Mouse (Mus musculus) liver, postnatal 0 days (tissue): Measurements from ENCODE around the gene Fpgs. TPM values are rescaled to one million over a fixed set of nuclear protein-coding genes. Genes with fewer than 3 reads are reported as not detected.
A peak's percentile ranks its signal among the peaks of the same experiment; 100 is the strongest.

Experiments
- ATAC-seq: fragments of 200-750 bp; cut with Nextera tagmentation; 2 replicates; pipeline ENCODE4 v1.8.0; 2017; ENCODE audit warnings: mild to moderate bottlenecking, moderate library complexity
- DNase-seq: peaks from one replicate; pipeline ENCODE4 v3.0.0-alpha.2; 2016
- H3K27ac ChIP-seq: fragments of 300-500 bp; sonication (generic); 2 replicates; pipeline ENCODE4 v1.5.1; 2014; ENCODE audit warnings: antibody characterized with exemption, moderate library complexity, mild to moderate bottlenecking, low read depth
- H3K27me3 ChIP-seq: fragments of 300-500 bp; sonication (generic); 2 replicates; pipeline ENCODE4 v1.6.1; 2014; ENCODE audit warnings: low read length, control low read depth, mixed read lengths; ENCODE audit not compliant: insufficient read depth
- H3K36me3 ChIP-seq: fragments of 300-500 bp; sonication (generic); replicated peaks from 2 replicates; pipeline ENCODE4 v1.6.1; 2014; ENCODE audit warnings: mild to moderate bottlenecking, control low read depth, low read length, moderate library complexity, mixed read lengths; ENCODE audit not compliant: insufficient read depth
- H3K4me1 ChIP-seq: fragments of 300-500 bp; sonication (generic); 2 replicates; pipeline ENCODE4 v1.6.1; 2014; ENCODE audit warnings: antibody characterized with exemption, mild to moderate bottlenecking, control low read depth; ENCODE audit not compliant: insufficient read depth
- H3K4me2 ChIP-seq: fragments of 300-500 bp; sonication (generic); 2 replicates; pipeline ENCODE4 v1.6.1; 2014; ENCODE audit warnings: low read depth, mild to moderate bottlenecking, low read length, moderate library complexity, mixed read lengths
- H3K4me3 ChIP-seq: fragments of 300-500 bp; sonication (generic); 2 replicates; pipeline ENCODE4 v1.5.1; 2014; ENCODE audit warnings: low read depth, low read length
- H3K9ac ChIP-seq: fragments of 300-500 bp; sonication (generic); replicated peaks from 2 replicates; pipeline ENCODE4 v1.6.1; 2014; ENCODE audit warnings: mild to moderate bottlenecking, moderate library complexity
- H3K9me3 ChIP-seq: fragments of 300-500 bp; sonication (generic); 2 replicates; pipeline ENCODE4 v1.6.1; 2016; ENCODE audit warnings: mild to moderate bottlenecking, control low read depth, low read length, mixed read lengths
- CTCF ChIP-seq: sonication (generic); IDR thresholded peaks from 2 replicates; pipeline ENCODE4 v1.5.1; 2016; ENCODE audit warnings: antibody characterized with exemption, low read depth
- EP300 ChIP-seq: IDR thresholded peaks from 2 replicates; pipeline ENCODE4 v1.6.1; 2016; ENCODE audit warnings: antibody characterized with exemption, low read depth, mild to moderate bottlenecking
- WGBS: fragments of 180-500 bp; shearing (Covaris S2); extraction: QIAGEN DNeasy Blood & Tissue Kit; methylation state at CpG from one replicate; pipeline ENCODE4 v1.1.7; 2014; ENCODE audit not compliant: insufficient replicate concordance; 5-methylcytosine and 5-hydroxymethylcytosine counted together
- microRNA counts: library from miRNA; unstranded; fragments of <30 nt; microRNA quantifications from one replicate; lab custom pipeline; 2015
- microRNA-seq: library from miRNA; unstranded; fragments of <30 nt; microRNA quantifications from one replicate; pipeline ENCODE4, GENCODE M21; 2016
- polyA plus RNA-seq: library from polyadenylated mRNA; unstranded; fragments of >200 nt; fragmentation: Nextera tagmentation; extraction: Ambion mirVana; gene quantifications from 2 replicates; pipeline ENCODE4 v1.2.1, GENCODE M21; 2015

Fpgs gene
- polyA plus RNA-seq, 1 experiment from 2014 or later: 95.9 TPM

DNA sequence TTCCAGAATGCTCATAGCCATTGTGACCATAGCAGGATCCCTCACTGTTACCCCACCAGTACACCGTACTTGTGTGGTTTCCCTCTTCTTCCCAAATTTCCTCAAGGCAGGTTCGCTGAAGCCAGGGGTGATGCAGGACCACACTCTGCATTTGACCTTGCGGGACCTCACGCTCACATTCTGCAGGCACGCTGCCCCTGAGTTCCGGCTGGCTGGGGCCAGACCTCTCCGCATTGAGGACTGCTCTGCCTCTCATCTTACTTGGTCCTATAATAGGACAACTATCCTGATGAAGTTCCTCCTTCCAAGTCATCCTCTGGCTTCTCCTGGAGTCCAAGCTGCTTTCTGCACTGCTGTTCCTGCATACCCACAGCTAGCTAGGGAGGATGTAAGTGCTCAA lies 67.3 kb downstream of the Fpgs start:
- H3K9me3 ChIP-seq: no peaks in the 10 kb centered on the region
- no peaks in the 10 kb centered on the region for H3K27me3 ChIP-seq
- no peaks in the 10 kb centered on the region for H3K36me3 ChIP-seq
- no peak overlapping the region for H3K4me2 ChIP-seq
- H3K4me1 ChIP-seq: peaks cover 5% of the 10 kb centered on the region; the same call in 1 of the 2 replicates
- H3K9ac ChIP-seq: no peak overlapping the region
- H3K4me3 ChIP-seq: no peak overlapping the region
- DNase-seq: no peak
- TF ChIP-seq EP300: no peak
- no peak for TF ChIP-seq CTCF
- ATAC-seq: no peak
- H3K27ac ChIP-seq: 0 out of 2 replicates have a peak overlapping the region, but pooled peaks have one; percentile 75
- 81% methylated on average over 7 of the region's 7 CpGs for WGBS

DNA sequence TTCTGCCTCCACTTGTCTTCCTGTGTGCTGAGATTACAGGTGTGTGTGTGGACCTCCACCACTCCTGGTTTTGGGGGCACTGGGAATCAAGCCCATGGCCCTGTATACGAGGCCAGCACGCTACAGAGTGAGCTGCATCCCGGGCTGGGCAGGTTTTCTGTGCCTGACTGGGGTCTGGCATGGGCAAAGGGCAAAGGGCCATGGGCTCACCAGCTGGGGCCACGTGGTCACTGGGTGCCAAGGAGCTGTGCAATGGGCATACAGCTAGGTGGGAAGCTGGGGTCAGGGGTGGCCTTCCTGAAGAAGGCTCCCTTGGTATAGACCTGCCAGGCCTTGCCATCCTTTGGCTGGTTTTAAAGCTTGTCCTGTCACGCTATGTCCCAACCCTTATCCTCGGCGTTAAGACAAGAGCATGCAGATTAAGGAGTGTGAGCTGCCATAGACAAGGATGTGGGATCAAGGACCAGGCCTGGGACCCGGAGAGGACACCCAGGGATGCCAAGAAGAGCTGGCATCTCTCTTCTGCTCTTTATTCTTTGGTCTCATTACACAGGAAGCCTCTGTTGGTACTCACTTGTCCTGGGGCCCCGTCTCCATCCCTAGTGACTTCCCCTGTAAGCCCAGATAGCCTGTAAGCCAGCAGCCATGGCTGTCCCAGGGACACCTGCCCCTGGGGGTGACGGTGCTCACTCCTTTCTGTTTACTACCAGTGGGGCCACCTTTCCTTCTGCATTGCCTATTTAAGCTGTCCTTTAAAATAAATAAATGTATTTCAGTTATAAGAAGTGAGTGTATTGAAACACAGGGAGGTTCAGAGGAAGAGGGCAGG lies 69.5 kb downstream of the Fpgs start:
- Histone ChIP-seq H3K27me3 (no peaks in the 10 kb centered on the region), H3K9ac (no peak overlapping the region), H3K36me3 (no peaks in the 10 kb centered on the region), H3K4me1 (no peaks in the 10 kb centered on the region), H3K27ac (peak overlapping the region; percentile 11; the same call in 1 of the 2 replicates), H3K9me3 (no peaks in the 10 kb centered on the region), H3K4me3 (no peak overlapping the region), H3K4me2 (no peak overlapping the region)
- TF ChIP-seq EP300 (no peak), CTCF (no peak)
- ATAC-seq (no peak), DNase-seq (no peak)
- 75% methylated on average over 10 of the region's 10 CpGs for WGBS

DNA sequence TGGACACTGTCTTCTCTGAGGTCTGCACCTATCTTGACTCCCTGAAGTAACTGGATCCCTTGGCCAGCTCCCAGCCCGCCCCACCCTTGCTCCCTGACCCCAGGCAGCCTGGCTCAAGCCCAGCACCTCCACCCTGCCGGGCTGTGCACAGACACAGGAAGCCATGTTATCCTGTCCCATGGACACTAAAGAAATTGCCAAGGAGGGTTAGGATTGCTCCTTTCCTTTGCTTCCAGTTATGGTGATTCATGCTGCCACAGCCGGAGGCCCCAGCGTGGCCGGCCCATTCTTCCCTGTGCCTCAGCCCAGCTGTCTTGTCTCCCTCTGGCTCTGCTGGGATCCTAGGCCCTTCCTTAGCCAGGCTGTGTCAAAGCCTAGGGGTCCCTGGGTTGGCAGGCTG lies 70.3 kb downstream of the Fpgs start:
- Histone ChIP-seq H3K36me3 (no peaks in the 10 kb centered on the region), H3K4me3 (no peak overlapping the region), H3K4me2 (no peak overlapping the region), H3K9me3 (no peaks in the 10 kb centered on the region), H3K27ac (peak overlapping the region; percentile 11; the same call in 1 of the 2 replicates), H3K27me3 (no peaks in the 10 kb centered on the region), H3K4me1 (no peaks in the 10 kb centered on the region), H3K9ac (no peak overlapping the region)
- DNase-seq: no peak
- no peak for TF ChIP-seq CTCF
- TF ChIP-seq EP300: no peak
- no peak for ATAC-seq
- WGBS: 65% methylated on average over 5 of the region's 5 CpGs

MicroRNA genes within 50 kb of the gene (microRNA counts, 519-probe panel; counts per million panel counts)
- microRNA mmu-miR-1954 (lab: Ali Mortazavi, UCI) (not detected), microRNA mmu-miR-2861 (lab: Ali Mortazavi, UCI) (not detected)

Small RNA genes lying within 50 kb of the gene (microRNA-seq; reads per million reads assigned to microRNA genes)
- gene Gm47291 (not detected), gene Mir1954 (not detected), gene Mir2861 (not detected), gene Mir3960 (not detected), gene Mir8093 (not detected)

Other genes with a start within 250 kb of the Fpgs start
- gene Fam102a, start 168.8 kb downstream of the Fpgs start, polyA plus RNA-seq: 4.8 and 6.1 TPM in 2 replicates
- gene Dpm2, start 133.3 kb downstream of the Fpgs start, polyA plus RNA-seq: 37.0 and 41.7 TPM in 2 replicates
- not detected in 2 replicates for gene Pip5kl1, start 129.3 kb downstream of the Fpgs start, polyA plus RNA-seq
- gene 9430097D07Rik, start 128.5 kb downstream of the Fpgs start, polyA plus RNA-seq: not detected in 2 replicates
- gene St6galnac4, start 117.0 kb downstream of the Fpgs start, polyA plus RNA-seq: 4.3 and 5.8 TPM in 2 replicates
- gene St6galnac6, start 104.4 kb downstream of the Fpgs start, polyA plus RNA-seq: 14.0 and 15.9 TPM in 2 replicates
- 1.3 and 5.9 TPM in 2 replicates for gene Ak1, start 82.4 kb downstream of the Fpgs start, polyA plus RNA-seq
- gene Eng, start 57.5 kb downstream of the Fpgs start, polyA plus RNA-seq: 29.9 and 30.2 TPM in 2 replicates
- 49.5 and 53.7 TPM in 2 replicates for gene Cdk9, start 8.9 kb upstream of the Fpgs start, polyA plus RNA-seq
- 7.6 and 8.3 TPM in 2 replicates for gene Sh2d3c, start 16.9 kb upstream of the Fpgs start, polyA plus RNA-seq
- gene 6330409D20Rik, start 36.9 kb upstream of the Fpgs start, polyA plus RNA-seq: not detected in 2 replicates
- gene Tor2a, start 53.1 kb upstream of the Fpgs start, polyA plus RNA-seq: 34.6 and 34.7 TPM in 2 replicates
- 0.08 TPM in 1 of 2 replicates, not detected in the other for gene Ttc16, start 71.5 kb upstream of the Fpgs start, polyA plus RNA-seq
- 1.1 TPM in 2 replicates for gene Ptrh1, start 71.6 kb upstream of the Fpgs start, polyA plus RNA-seq
- gene Cfap157, start 80.3 kb upstream of the Fpgs start, polyA plus RNA-seq: 0.25 TPM in 1 of 2 replicates, not detected in the other
- gene Stxbp1, start 143.1 kb upstream of the Fpgs start, polyA plus RNA-seq: 2.1 and 2.3 TPM in 2 replicates
- gene Fam129b, start 172.0 kb upstream of the Fpgs start, polyA plus RNA-seq: 5.2 and 5.9 TPM in 2 replicates